Mouse (Mus musculus): ENCODE measurements around the gene Tbxas1.
A peak's percentile ranks its signal among the peaks of the same experiment; 100 is the strongest.

Gene Tbxas1

DNA sequence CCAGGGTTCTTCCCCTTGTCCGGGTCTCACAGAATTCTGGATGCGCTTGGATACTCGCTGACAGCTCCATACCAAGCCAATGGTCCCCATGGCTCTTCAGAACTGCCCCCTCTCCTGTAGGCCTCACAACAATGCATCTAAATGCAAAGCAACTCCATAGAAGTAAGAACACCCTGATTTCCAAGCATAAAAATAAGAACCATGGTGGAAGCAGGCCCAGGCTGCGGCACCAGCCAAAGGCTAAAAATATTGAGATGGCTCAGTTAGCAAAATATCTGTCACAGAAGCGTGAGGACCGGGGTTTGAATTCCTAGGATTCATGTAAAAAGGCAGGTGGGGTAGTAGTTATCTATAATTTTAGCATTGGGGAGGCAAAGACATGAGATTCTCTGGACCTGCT lies 159.8 kb downstream of the Tbxas1 start:
- DNase-seq (ENCODE audit: low read depth in 2 of 2, low spot score in 2 of 2): no peak

DNA sequence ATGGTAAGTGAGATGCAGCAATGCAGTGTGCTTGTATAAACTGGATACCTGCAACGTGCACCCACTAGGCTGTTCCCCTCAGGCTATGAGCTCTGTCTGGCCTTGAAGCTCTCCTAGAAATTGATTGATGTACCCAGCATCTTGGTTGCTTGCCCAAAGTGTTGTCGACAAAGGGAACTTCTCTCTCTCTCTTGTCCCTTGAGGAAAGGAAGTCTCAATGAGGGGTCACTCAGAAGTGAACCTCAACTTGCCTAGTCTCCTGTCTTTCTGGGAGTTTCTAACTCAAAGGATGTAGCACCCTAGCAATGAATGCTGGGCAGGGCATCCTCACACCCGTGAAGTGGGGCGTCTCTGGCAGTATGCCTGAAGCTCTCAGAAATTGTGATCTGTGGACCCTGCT lies 161.0 kb downstream of the Tbxas1 start:
- DNase-seq (ENCODE audit: low read depth in 2 of 2, low spot score in 2 of 2): no peak

DNA sequence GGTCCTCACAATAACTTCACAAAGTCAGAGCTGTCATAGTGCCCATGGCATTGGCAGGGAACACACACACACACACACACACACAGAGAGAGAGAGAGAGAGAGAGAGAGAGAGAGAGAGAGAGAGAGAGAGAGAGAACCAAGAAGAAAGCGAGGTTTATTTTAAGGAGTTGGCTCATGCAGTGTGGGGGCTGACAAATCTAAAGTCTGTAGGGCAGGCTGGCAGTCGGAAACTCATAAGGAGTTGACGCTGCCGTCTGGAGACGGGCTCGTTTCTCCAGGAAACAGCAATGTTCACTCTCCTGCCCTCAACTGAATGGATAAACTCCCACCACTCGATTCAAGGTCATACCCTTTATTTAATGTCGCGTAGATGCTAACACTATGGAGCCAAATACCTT lies 165.2 kb downstream of the Tbxas1 start:
- no peak for DNase-seq (ENCODE audit: low read depth in 2 of 2, low spot score in 2 of 2)

DNA sequence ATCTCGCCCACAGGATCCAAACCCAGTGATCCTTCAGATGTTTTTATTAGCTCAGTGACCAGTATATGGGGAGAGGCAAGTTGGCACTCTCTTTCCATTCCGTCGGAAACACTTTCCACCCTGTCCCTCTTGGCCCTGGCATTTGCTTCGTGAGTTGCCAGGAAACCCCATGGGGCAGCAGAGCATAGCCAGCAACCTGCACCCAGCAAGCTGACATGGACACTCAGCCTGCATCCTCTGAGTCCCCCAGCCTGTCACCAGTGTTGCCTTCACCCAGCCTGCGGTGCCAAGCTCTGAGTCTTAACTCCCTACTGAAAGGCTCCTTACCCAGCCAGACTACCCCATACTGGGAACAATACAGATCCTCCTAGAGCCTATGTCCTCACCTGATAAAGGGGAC lies 173.9 kb downstream of the Tbxas1 start:
- DNase-seq (ENCODE audit: low read depth in 2 of 2, low spot score in 2 of 2): no peak

DNA sequence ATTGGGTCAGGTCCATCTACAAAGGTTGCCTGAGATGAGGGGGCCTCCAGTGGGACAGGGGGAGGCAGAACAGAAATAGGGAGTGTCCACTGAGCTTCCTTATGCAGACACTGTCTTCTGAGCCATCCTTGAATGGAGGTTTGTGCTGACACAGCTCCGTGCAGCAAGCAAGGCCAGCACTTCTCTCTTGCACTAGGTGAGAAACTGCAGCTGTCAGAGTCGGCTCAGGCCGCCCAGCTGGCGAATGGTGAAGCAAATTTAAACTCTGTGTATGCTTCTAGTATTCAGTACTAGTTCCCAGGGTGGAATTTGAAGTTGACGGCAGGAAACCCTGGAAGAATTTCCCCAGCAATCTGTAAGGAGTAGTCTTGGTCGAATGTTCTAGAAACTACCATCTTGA lies 175.6 kb downstream of the Tbxas1 start:
- no peak for DNase-seq (ENCODE audit: low read depth in 2 of 2, low spot score in 2 of 2)

DNA sequence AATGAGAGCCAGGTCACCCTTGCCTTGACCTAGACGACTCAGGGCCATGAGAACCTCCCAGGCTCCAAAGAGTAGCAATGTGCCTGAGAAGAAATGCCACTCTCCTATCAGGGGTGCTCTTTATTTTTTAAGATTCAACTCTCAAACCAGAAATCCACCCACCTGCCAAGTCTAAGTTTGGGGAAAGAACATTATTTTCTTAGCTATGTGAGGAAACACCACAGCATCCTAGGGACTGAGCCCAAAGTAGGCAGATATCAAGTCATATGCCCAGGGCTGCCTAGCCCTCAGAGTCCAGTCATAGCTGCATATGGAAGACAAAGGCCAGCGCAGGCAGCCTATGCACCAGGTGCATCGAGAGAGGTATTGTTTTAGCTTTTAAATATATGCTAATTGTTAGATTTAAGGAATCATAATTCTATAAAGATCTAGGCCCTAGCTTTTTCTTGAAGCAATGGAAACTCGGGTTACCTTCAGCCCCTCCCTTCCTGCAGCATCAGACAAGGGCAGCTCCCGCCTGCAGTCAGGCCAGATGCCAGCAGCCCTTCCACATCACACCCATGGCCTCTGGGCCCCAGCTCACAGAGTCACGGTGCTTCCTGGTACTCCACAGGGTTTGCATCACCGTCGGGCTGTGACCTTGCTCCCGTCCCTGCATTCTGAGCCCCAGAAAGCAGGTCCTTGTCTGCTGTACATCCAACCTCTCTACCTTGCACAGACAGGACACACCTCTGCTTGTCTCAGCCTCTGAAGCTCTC lies 176.8 kb downstream of the Tbxas1 start:
- no peak for DNase-seq (ENCODE audit: low read depth in 2 of 2, low spot score in 2 of 2)

DNA sequence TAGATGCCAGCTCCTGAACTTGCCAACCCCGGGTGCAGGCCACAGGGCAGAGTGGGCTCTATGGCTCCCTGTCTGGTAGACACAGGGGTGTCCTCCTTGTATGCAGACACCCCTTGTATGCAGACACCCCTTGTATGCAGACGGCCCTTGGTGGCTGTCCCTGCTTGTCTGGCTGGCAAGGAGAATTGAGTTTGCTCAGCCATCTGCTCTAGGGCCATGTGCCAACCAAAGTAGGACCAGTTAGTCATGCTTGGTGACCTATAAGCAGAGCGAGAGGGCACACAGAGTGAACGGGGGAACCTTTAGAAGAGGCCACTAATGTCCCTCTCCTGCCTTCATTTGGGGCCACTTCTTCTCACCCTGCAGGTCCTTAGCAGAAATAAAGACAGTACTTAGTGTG lies 177.4 kb downstream of the Tbxas1 start:
- DNase-seq (ENCODE audit: low read depth in 2 of 2, low spot score in 2 of 2): no peak

DNA sequence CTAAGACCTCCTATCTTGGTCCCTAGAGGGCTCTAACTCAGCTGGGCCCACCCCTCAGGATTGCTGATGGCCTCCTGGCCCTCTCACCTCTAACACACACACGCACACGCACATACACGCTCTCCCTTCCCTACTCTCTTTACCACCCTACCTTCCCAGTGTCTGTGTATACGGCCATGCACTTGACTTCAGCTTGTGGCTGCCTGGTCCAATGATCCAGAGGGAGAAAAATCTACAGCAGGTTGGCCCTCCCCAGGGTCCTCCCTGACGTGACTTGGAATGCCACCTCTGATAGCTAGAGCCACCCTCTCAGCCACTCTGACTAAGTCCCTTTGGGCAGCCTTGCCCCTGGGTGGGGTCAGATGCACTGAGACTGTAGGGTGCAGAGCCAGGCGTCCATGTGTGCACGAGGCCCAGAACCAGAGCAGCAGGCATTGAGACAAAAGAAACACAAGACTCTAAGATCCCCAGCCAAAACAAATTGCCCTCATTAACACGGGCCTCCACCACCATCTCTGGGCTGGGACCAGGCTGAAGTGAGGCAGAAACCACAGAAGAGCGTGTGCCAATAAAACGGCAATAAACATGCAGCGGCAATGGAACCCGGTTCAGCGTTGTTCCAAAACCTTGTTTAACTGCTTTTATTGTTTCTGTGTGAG lies 179.1 kb downstream of the Tbxas1 start:
- DNase-seq (ENCODE audit: low read depth in 2 of 2, low spot score in 2 of 2): no peak

DNA sequence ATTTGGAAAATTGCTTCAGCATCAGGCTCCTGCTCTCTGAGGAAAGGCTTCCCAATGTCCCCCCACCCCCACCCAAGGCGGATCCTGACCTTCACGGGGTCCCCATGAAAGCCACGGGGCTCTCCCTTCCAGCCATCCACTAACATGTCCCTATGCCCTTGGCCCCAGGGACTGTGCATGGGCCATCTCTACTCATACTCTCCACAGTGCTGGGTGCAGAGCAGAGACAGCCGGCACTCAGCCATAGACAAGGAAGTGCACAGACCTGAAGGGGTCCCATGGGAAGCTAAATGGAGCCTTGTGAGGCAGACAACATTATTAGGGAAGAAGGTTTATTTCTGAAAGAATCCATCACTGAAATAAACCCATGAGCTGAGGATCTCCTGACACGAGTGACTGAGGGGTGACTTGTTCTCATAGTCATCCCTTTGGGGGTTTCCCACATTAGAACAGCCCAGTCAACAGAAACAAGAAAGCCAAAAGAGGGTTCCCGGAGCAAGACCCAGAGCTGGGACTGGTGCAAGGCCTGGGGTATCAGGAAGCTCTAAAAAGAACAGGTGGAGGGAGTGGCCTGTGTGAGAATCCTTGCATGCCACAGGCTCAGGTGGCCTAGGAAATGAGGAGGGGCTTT lies 179.8 kb downstream of the Tbxas1 start:
- DNase-seq (ENCODE audit: low read depth in 2 of 2, low spot score in 2 of 2): no peak

DNA sequence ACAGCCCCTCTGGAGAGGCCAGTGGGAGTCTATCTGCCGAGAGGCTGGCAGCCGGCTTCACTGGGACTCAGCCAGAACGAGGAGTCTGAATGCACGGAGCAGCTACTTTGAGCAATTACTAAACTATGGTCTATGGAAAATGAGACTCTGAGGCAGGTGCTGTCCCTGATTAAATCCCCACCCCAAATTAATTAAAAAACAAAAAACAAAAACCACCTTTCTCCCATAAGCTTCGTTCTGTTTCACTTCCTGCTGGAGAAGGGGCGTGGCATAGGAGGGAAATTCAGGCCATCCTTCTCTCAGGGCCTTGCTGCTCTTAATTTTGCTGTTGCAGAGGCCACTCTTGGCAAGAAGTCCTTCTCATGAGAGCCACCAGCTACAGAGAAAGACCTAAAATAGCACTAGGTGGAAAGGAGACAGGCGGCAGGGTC lies 180.6 kb downstream of the Tbxas1 start:
- no peak for DNase-seq (ENCODE audit: low read depth in 2 of 2, low spot score in 2 of 2)

DNA sequence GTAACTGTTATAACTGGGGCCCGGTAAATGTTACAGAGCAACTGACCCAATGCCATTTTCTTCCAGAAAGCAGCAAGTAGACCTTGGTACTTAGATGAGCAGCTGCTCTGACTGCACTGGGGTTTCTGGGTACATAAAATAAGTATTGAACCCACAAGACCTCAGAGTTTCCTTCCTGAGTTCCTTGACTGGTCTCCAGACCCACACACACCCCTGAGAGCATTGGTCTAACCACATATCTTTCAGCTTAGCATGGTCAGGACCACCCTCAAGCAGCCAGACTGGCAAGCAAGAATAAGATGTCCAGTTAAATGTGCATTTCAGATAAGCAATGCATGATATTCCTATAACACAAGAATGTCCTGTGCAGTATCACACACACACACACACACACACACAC lies 182.0 kb downstream of the Tbxas1 start:
- DNase-seq (ENCODE audit: low read depth in 2 of 2, low spot score in 2 of 2): no peak

DNA sequence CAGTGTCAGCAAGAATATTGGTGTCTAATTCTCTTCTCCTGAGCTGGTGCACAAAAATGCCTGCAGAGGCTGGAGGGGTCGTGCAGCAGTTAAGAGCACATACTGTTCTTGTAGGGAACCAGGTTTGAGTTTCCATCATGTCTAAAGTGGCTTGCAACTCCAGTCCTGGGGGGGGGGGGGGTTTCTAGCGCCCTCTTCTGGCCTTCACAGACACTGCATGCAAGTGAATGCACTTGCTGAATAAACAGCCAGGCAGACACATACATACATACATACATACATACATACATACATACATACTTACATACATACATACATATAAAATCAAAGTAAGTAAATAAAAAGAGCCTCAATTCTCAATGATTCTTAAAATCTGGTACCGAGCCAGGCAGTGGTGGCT lies 183.2 kb downstream of the Tbxas1 start:
- no peak for DNase-seq (ENCODE audit: low read depth in 2 of 2, low spot score in 2 of 2)

DNA sequence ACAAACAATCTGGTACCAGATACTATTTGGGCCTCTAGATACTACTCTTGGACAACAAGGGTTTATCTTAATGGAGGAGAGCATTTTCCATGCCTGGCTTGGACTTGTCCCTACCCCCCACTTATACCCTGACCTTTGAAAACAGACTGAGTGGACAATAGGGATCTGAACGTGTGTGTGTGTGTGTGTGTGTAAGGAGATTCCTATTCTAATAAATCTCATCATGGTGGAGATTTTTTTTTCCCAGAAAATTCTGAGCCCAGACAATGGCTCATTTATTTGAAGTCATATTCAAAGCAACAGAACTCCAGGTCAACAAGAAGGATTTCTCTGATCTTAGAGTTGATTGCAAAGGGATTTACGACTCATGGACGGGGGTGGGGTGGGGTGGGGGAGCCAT lies 183.7 kb downstream of the Tbxas1 start:
- DNase-seq (ENCODE audit: low read depth in 2 of 2, low spot score in 2 of 2): no peak

DNA sequence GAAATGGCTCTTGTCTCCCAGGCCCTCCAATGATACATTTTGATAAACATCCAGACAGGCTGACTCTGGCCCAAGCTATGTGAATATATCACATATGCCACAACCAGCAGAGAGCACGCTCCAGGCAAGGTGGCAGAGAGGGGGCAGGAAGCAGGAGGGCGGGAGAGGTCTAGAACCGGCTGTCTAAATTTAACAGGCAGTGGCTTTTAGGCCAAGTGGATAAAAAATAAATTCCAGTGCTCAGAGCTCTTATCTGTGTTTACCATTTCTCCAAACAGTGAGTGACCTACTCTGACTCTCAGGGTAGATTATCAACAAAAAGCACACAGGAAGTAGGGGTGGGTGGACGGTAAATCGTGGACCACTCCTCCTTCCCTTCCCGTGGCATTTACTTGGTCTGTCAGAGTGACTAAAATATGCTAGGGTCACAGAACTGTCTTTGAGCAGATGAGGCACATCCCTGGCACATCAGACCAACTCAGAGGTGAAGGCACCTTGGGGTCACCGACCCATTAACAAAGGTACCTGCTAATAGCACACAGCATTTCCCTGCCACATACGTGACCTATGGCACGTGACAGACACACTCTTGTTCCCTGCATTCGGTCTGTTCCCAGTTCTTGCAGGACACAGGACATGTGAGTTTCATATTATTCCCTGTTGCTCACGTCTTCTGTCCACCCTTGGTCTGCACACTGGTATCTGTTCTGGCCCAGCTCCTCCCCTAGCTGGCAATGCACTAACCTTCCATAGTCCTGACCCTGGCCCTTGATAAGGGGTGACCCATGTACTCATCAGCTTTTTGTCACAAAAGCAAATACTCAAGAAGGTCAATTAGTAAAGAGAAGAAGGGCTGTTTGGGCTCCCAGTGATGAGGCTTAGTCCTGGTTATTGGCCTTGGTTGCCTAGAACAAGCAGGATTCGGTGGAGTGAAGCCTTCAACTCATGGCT lies 184.6 kb downstream of the Tbxas1 start:
- no peak for DNase-seq (ENCODE audit: low read depth in 2 of 2, low spot score in 2 of 2)

DNA sequence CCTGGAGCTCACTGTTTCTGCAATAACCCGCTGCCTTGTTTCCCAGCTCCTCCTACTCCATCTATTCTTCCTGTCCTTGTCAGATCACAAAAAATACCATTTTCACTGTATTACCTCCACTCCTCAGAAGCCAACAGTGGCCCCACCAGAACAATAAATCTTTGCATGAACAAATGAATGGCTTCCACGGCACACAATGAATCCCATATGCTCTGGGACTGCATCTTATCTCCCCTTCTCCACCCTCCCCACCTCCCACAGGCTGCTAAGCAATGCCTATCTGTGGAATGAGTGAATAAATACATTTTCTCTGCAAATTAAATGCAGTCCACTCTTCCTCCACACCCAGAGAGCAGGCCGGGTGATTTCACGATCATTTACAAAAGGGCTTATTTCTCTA lies 186.0 kb downstream of the Tbxas1 start:
- DNase-seq (ENCODE audit: low read depth in 2 of 2, low spot score in 2 of 2): no peak

DNA sequence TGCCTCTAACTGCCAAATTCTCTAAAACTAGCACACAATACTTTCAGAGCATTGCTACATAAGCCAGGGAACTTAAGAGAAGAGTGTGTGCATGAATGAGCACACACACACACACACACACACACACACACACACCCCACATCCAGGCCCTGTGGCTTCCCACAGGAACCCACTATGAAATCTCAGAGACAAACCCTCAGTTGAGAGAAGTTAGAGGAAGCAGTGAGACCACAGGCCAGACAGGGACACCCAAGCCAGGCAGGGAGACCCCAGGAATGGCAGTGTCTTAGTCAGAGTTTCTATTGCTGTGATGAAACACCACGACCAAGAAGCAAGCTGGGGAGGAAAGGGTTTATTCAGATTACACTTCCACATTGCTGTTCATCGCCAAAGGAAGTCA lies 188.3 kb downstream of the Tbxas1 start:
- DNase-seq (ENCODE audit: low read depth in 2 of 2, low spot score in 2 of 2): no peak

DNA sequence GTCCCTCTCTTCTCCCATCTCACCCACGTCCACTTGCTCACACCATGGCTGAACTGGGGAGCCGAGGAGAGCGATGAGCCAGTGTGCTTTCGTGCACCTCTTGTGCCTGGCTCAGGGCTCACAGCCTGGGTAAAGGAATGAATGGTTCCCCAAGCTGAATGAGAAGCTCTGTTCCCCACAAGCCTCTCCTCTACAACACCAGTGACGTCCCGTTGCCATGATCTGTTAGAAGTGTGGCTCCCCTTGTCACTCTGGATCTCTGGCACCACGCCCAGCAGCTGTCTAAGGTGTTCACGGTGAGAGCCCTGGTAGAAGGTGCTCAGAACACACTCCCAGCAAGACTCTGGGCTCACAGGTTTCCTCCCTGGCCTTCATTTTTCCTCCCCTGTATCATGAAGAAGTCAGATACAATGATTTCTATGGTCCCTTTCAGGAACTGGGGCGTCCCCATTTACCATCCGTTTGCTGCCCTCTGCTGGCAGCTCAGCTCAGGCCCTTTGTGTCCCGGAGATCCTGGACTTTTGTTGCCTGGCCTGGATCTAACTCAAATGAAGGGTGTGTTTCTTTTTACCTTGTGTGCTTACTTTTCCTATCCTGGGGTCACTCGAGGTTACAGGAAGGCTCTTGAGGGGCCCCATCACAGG lies 191.9 kb downstream of the Tbxas1 start:
- peak; percentile 8 to 26 for DNase-seq (ENCODE audit: low read depth in 2 of 2, low spot score in 2 of 2)

DNA sequence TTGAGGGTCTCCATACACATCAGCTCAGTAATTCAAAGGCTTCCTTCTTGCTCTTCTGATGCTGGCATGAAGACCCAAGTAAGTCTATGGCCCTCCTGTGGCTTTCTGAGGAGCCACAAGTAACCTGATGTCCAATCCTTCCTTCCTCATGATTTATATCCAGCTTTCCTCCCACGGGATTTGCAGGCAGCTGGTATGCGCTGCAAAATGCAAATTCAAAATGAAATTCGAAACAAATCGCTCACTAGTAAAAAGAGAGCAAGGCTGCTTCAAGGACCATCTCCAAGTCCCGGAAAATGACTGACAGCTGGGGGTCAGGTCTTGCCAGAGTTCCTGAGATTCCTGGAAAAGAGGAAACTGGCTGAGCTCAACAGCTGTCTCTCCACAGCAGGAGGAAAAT lies 197.5 kb downstream of the Tbxas1 start:
- DNase-seq (ENCODE audit: low read depth in 2 of 2, low spot score in 2 of 2): no peak

DNA sequence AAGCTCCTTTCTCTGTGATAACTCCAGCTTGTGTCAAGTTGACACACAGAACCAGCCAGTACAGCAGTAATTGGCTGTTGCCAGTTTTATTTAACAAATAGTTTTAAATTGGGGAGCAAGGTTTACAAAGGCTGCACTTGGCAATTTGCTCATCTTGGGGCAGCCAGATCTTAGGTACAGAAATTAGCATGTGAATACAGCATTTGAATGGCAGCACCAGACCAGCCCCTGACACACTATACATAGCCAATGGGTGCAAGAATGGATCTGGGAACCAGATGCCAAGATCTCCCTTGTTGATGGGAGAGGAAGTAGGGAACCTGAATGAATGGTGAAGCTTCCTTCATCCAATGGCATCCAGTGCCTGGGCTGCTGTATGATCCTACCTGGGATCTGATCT lies 199.0 kb downstream of the Tbxas1 start:
- DNase-seq (ENCODE audit: low read depth in 2 of 2, low spot score in 2 of 2): no peak

DNA sequence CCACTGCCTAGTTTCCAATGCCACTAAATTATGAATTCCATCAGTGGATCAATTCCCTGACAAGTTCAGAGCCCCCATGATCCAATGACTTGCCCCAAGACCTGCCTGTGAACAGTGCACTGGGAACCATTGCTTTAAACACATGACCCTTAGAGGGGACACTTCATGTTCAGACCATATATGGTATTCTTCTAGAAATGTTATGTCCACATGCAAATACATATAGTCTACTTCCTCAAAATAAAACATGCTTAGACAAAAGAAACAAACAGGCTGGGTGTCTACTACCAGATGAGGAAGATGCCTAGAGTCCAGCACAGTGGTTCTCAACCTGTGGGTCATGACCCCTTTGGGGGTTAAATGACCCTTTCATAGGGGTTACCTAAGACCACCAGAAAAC lies 201.3 kb downstream of the Tbxas1 start:
- DNase-seq (ENCODE audit: low read depth in 2 of 2, low spot score in 2 of 2): no peak

DNA sequence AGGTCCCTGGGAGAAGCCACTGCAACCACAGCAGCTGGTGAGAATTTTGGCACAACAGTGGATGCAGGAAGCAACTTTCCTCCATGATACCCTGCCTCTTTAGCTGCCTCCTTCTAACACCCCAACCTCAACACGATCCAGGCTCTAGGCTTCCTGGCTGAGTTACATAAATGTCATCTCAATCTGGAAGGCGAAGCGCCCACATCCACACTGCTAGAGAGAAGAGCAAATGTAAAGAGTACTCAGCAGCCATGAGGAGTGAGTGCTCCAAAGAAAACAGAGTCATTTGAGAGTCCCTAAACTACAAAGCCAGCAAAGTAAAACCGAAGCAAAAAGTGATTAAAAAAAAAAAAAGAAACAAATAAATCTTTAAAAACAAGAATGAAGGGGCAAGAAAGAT lies 229.4 kb downstream of the Tbxas1 start:
- DNase-seq (ENCODE audit: low read depth in 2 of 2, low spot score in 2 of 2): no peak
